Mouse (Mus musculus): Measurements from ENCODE around the gene Sec16b. TPM values are rescaled to one million over a fixed set of nuclear protein-coding genes. Genes with fewer than 3 reads are reported as not detected.

Gene Sec16b
- polyA plus RNA-seq (2015; fragmentation: Nextera tagmentation; extraction: Ambion mirVana), result 14.7 and 14.9 TPM in 2 replicates

- Histone ChIP-seq H3K9me3 (ENCODE audit: low read length) (no peaks in the 10 kb centered on the region), H3K27me3 (ENCODE audit: insufficient read depth, low read length) (no peaks in the 10 kb centered on the region), H3K4me1 (ENCODE audit: insufficient read depth) (no peaks in the 10 kb centered on the region), H3K27ac (ENCODE audit: low read depth) (no peak within 1 kb of the TSS), H3K36me3 (replicated peaks; ENCODE audit: insufficient read depth, low read length) (no peaks in the 10 kb centered on the region), H3K9ac (replicated peaks) (no peak within 1 kb of the TSS), H3K4me3 (ENCODE audit: low read depth, low read length) (no peak within 1 kb of the TSS), H3K4me2 (ENCODE audit: low read depth, low read length) (no peak within 1 kb of the TSS)
- WGBS (ENCODE audit: insufficient replicate concordance), result 71% methylated on average over 5 of the region's 5 CpGs
- no peak for DNase-seq
- TF ChIP-seq EP300 (IDR thresholded peaks at IDR 0.05; ENCODE audit: low read depth) (no peak), CTCF (IDR thresholded peaks at IDR 0.05; ENCODE audit: low read depth) (no peak)
- no peak for ATAC-seq
Observed at GRCm38 (mm10) chr1:157506522-157506921, at the start of gene Sec16b. Gene Sec16b, plus strand, starts transcription at chr1:157506728.

- Histone ChIP-seq H3K9ac (replicated peaks) (no peak overlapping the region), H3K4me2 (ENCODE audit: low read depth, low read length) (peak overlapping the region; percentile 88; the same call in 1 of the 2 replicates), H3K36me3 (replicated peaks; ENCODE audit: insufficient read depth, low read length) (no peaks in the 10 kb centered on the region), H3K9me3 (ENCODE audit: low read length) (no peaks in the 10 kb centered on the region), H3K4me3 (ENCODE audit: low read depth, low read length) (no peak overlapping the region), H3K27ac (ENCODE audit: low read depth) (no peak overlapping the region), H3K4me1 (ENCODE audit: insufficient read depth) (peaks cover 6% of the 10 kb centered on the region), H3K27me3 (ENCODE audit: insufficient read depth, low read length) (no peaks in the 10 kb centered on the region)
- TF ChIP-seq CTCF (IDR thresholded peaks at IDR 0.05; ENCODE audit: low read depth), result no peak
- TF ChIP-seq EP300 (IDR thresholded peaks at IDR 0.05; ENCODE audit: low read depth), result no peak
- WGBS (ENCODE audit: insufficient replicate concordance), result 86% methylated on average over 3 of the region's 3 CpGs
- ATAC-seq (no peak), DNase-seq (no peak)
Observed at GRCm38 (mm10) chr1:157457789-157458188, 48.7 kb upstream of the Sec16b start.

- Histone ChIP-seq H3K36me3 (replicated peaks; ENCODE audit: insufficient read depth, low read length) (no peaks in the 10 kb centered on the region), H3K27me3 (ENCODE audit: insufficient read depth, low read length) (no peaks in the 10 kb centered on the region), H3K27ac (ENCODE audit: low read depth) (no peak within 1 kb of the TSS), H3K4me1 (ENCODE audit: insufficient read depth) (peaks cover 6% of the 10 kb centered on the region), H3K4me3 (ENCODE audit: low read depth, low read length) (peak within 1 kb of the TSS; percentile 43), H3K4me2 (ENCODE audit: low read depth, low read length) (peak within 1 kb of the TSS; percentile 88), H3K9ac (replicated peaks) (peak within 1 kb of the TSS; percentile 61), H3K9me3 (ENCODE audit: low read length) (no peaks in the 10 kb centered on the region)
- TF ChIP-seq CTCF (IDR thresholded peaks at IDR 0.05; ENCODE audit: low read depth), result peak; percentile 91
- no peak for TF ChIP-seq EP300 (IDR thresholded peaks at IDR 0.05; ENCODE audit: low read depth)
- 16% methylated on average over 21 of the region's 29 CpGs for WGBS (ENCODE audit: insufficient replicate concordance)
- DNase-seq (peak; percentile 90), ATAC-seq (peak; percentile 96)
Observed at GRCm38 (mm10) chr1:157458421-157459208, 47.9 kb upstream of the Sec16b start, which contains the start of gene Cryzl2. Gene Cryzl2, plus strand, starts transcription at chr1:157458577.

- Histone ChIP-seq H3K4me2 (ENCODE audit: low read depth, low read length) (no peak overlapping the region), H3K4me3 (ENCODE audit: low read depth, low read length) (no peak overlapping the region), H3K9ac (replicated peaks) (no peak overlapping the region), H3K9me3 (ENCODE audit: low read length) (no peaks in the 10 kb centered on the region), H3K4me1 (ENCODE audit: insufficient read depth) (peaks cover 6% of the 10 kb centered on the region), H3K27me3 (ENCODE audit: insufficient read depth, low read length) (no peaks in the 10 kb centered on the region), H3K27ac (ENCODE audit: low read depth) (no peak overlapping the region), H3K36me3 (replicated peaks; ENCODE audit: insufficient read depth, low read length) (no peaks in the 10 kb centered on the region)
- no peak for TF ChIP-seq EP300 (IDR thresholded peaks at IDR 0.05; ENCODE audit: low read depth)
- no peak for DNase-seq
- whole genome bisulfite sequencing (ENCODE audit: insufficient replicate concordance), result 78% methylated on average over 5 of the region's 5 CpGs
- ATAC-seq, result no peak
Observed at GRCm38 (mm10) chr1:157459904-157460303, 46.6 kb upstream of the Sec16b start.

- DNase-seq, result no peak
- TF ChIP-seq CTCF (IDR thresholded peaks at IDR 0.05; ENCODE audit: low read depth), result no peak
- no peak for TF ChIP-seq EP300 (IDR thresholded peaks at IDR 0.05; ENCODE audit: low read depth)
- ATAC-seq, result no peak
- H3K4me2 ChIP-seq (ENCODE audit: low read depth, low read length), result no peak overlapping the region
- WGBS (ENCODE audit: insufficient replicate concordance), result 88% methylated on average over 5 of the region's 5 CpGs
- peaks cover 6% of the 10 kb centered on the region for H3K4me1 ChIP-seq (ENCODE audit: insufficient read depth)
- no peaks in the 10 kb centered on the region for H3K9me3 ChIP-seq (ENCODE audit: low read length)
- H3K4me3 ChIP-seq (ENCODE audit: low read depth, low read length), result no peak overlapping the region
- no peaks in the 10 kb centered on the region for H3K36me3 ChIP-seq (replicated peaks; ENCODE audit: insufficient read depth, low read length)
- H3K9ac ChIP-seq (replicated peaks), result no peak overlapping the region
- no peak overlapping the region for H3K27ac ChIP-seq (ENCODE audit: low read depth)
- H3K27me3 ChIP-seq (ENCODE audit: insufficient read depth, low read length), result no peaks in the 10 kb centered on the region
Observed at GRCm38 (mm10) chr1:157461276-157461675, 45.3 kb upstream of the Sec16b start.

- Histone ChIP-seq H3K4me1 (ENCODE audit: insufficient read depth) (peaks cover 6% of the 10 kb centered on the region), H3K27ac (ENCODE audit: low read depth) (no peak overlapping the region), H3K9me3 (ENCODE audit: low read length) (no peaks in the 10 kb centered on the region), H3K4me2 (ENCODE audit: low read depth, low read length) (no peak overlapping the region), H3K27me3 (ENCODE audit: insufficient read depth, low read length) (no peaks in the 10 kb centered on the region), H3K9ac (replicated peaks) (no peak overlapping the region), H3K4me3 (ENCODE audit: low read depth, low read length) (no peak overlapping the region), H3K36me3 (replicated peaks; ENCODE audit: insufficient read depth, low read length) (no peaks in the 10 kb centered on the region)
- 63% methylated on average over 3 of the region's 3 CpGs for WGBS (ENCODE audit: insufficient replicate concordance)
- DNase-seq, result no peak
- ATAC-seq, result no peak
- TF ChIP-seq CTCF (IDR thresholded peaks at IDR 0.05; ENCODE audit: low read depth), result no peak
- no peak for TF ChIP-seq EP300 (IDR thresholded peaks at IDR 0.05; ENCODE audit: low read depth)
Observed at GRCm38 (mm10) chr1:157462336-157462735, 44.2 kb upstream of the Sec16b start.
